Mouse (Mus musculus) G1E (cell line): ENCODE data around the gene Dhx8. TPM values are rescaled to one million over a fixed set of nuclear protein-coding genes. Genes with fewer than 3 reads are reported as not detected.

Experiments
- ATAC-seq: 2 replicates; pipeline ENCODE4 v1.8.0; 2016; ENCODE audit warnings: mild to moderate bottlenecking; ENCODE audit not compliant: insufficient number of reproducible peaks, poor library complexity, low FRiP score, severe bottlenecking; ENCODE audit errors: extremely low read depth
- DNase-seq: peaks from one replicate; pipeline ENCODE4 v3.0.0; 2012; ENCODE audit warnings: low spot score
- H3K27me3 ChIP-seq: 2 replicates; pipeline ENCODE4 v1.6.1; 2012; ENCODE audit warnings: mild to moderate bottlenecking, low read length, inconsistent platforms; ENCODE audit not compliant: insufficient read depth
- H3K36me3 ChIP-seq: replicated peaks from 2 replicates; pipeline ENCODE3; 2012; ENCODE audit warnings: mild to moderate bottlenecking, inconsistent platforms
- H3K4me1 ChIP-seq: 2 replicates; pipeline ENCODE4 v1.6.1; 2012; ENCODE audit warnings: low read depth, low read length, inconsistent platforms, mixed read lengths; ENCODE audit not compliant: insufficient read depth
- H3K4me3 ChIP-seq: 2 replicates; pipeline ENCODE4 v1.5.1; 2012; ENCODE audit warnings: low read depth, mild to moderate bottlenecking, inconsistent platforms, low read length, moderate library complexity, mixed read lengths
- H3K9me3 ChIP-seq: replicated peaks from 2 replicates; pipeline ENCODE4 v1.6.1; 2012; ENCODE audit warnings: inconsistent platforms
- CTCF ChIP-seq: IDR thresholded peaks from 2 replicates; pipeline ENCODE4 v1.5.1; 2012; ENCODE audit warnings: low read depth, low read length, inconsistent platforms, mixed read lengths
- GATA1 ChIP-seq: IDR thresholded peaks from 2 replicates; pipeline ENCODE4 v1.6.1; 2012; ENCODE audit warnings: borderline replicate concordance, low read length, inconsistent platforms, mixed read lengths
- GATA2 ChIP-seq: IDR thresholded peaks from 2 replicates; pipeline ENCODE4 v1.6.1; 2012; ENCODE audit warnings: low read depth, low read length, inconsistent platforms, borderline replicate concordance
- POLR2AphosphoS5 ChIP-seq: IDR thresholded peaks from 2 replicates; pipeline ENCODE4 v1.6.1; 2012; ENCODE audit warnings: low read depth, low read length, inconsistent platforms; ENCODE audit not compliant: insufficient replicate concordance
- TAL1 ChIP-seq: conservative IDR thresholded peaks from 2 replicates; pipeline ENCODE4 v1.6.1; 2012; ENCODE audit warnings: low read depth, low read length, inconsistent platforms, mixed read lengths
- polyA plus RNA-seq: library from polyadenylated mRNA; stranded (reverse); fragments of >175 nt; gene quantifications from 2 replicates; pipeline ENCODE4 v1.2.3, GENCODE M21; 2012
- total RNA-seq, 2 experiments: library from RNA; stranded (forward) in 1 of 2; stranded (reverse) in 1 of 2; fragments of 200-1000 nt in 1 of 2; fragments of >200 nt in 1 of 2; fragmentation: Nextera tagmentation in 1 of 2; gene quantifications; 2 replicates each; pipeline ENCODE4 v1.2.3; 2014 to 2017

The Dhx8 gene
- total and polyA plus RNA-seq, 3 experiments: 14.8 to 46.2 (median 30.9) TPM

DNA sequence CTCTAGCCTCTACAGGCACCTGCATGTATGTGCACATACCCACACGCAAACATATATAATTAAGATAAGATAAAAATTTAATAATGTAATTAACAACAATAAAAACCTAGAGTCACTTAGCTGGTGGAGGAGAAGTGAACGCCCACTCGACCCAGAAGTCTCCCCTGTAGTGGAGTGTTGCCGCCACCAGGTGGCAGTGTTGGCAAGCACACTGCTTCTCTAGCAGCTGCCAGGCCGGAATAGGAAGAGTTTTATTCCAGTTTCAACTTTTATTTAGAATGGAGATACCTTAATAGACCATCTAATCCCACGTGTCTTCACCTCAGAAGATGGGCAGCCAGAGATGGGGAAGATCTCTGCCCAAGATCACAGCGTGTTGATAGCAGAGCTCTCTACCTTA lies 80.5 kb downstream of the Dhx8 start:
- H3K4me3 ChIP-seq: no peak overlapping the region
- no peaks in the 10 kb centered on the region for H3K9me3 ChIP-seq
- H3K27me3 ChIP-seq: peaks cover 12% of the 10 kb centered on the region
- TF ChIP-seq TAL1 (no peak), GATA2 (no peak), POLR2AphosphoS5 (no peak), GATA1 (no peak), CTCF (peak; percentile 69)
- H3K36me3 ChIP-seq: no peaks in the 10 kb centered on the region
- no peaks in the 10 kb centered on the region for H3K4me1 ChIP-seq
- DNase-seq (peak; percentile 72), ATAC-seq (no peak)

DNA sequence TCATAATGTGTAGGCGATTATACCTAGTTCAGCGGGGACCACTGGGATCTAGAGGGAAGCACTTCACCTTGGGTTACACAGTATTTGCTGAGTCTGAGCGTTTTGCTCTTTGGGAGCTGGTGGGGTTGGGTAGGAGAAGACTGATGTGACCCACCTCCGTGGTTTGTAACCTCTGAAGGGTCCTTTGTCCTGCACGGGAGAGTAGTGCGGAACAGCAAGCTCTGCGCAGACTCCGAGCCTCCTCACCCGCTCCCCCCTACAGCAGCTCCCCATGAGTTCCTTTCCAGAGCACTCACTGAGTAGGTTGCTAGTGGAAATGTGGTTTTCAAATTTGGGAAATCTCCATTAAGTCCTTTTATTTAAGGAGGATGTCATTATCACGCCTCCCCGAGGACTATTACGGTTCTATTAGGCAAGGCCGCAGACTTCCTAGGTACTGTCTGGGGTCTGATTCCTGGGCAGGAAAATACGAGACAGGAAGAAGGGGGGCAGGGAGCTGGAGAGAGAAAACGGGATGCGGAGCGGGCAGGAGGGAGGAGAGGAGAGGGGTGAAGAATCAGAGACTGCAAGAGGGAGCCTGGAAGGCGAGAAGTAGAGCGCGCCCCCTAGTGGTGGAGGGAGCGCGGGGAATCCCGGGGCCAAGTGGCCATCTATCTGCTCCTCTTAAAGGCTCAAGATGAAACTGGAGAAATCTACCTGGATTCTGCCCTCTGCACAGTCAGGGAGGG lies 81.8 kb downstream of the Dhx8 start:
- no peak for TF ChIP-seq GATA2
- TF ChIP-seq TAL1: no peak
- peak; percentile 79 for TF ChIP-seq CTCF
- TF ChIP-seq GATA1: no peak
- Histone ChIP-seq H3K36me3 (no peaks in the 10 kb centered on the region), H3K4me3 (no peak overlapping the region), H3K27me3 (peaks cover 10% of the 10 kb centered on the region), H3K9me3 (no peaks in the 10 kb centered on the region), H3K4me1 (no peaks in the 10 kb centered on the region)
- ATAC-seq (no peak), DNase-seq (peak; percentile 59)

DNA sequence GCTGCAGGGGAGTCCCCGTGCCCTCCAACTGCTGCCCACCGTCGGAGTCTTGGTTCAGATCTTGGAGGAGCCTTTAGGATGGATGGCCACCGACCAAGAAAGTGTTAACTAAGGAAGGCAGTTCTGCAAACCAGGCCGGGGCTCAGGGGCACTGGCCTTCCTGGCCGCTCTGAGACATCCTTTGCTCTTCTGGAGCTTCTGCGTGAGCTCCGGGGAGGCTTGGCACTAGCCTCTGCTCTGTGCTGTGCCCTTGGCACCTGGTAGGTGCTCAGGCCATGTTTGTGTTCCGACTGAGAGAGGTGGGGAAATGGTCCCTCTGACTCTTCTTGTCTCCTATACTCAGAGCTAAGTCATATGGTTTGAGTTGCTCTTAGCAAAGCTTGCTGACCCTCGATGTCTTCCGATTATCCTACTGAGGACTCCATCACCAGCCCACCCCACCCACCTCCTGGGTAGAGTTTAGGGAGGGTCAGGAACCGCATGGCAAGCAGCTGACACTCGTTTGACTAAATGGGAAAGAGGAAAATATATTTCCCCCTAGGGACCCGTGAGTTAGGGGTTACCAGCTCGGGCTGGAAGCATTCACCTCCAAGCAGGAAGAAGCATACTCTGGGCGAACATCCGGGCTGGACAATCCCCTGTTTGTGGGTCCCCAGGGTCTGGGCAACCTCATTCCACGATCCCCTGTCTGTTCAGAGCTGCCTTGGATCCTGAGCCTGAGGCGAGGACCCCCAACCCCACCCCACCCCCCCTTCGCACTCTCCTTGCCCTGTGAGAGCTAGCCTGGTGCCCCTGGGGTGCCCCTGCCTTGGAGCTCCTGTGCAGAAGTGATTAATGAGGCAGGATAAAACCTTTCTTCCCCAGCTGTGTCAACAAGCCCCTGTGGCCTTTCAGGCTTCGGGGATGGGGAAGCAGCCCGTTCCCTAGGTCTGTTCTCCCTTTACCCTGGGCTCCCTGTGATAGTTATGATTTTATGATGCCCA lies 82.7 kb downstream of the Dhx8 start:
- Histone ChIP-seq H3K4me3 (no peak overlapping the region), H3K27me3 (peaks cover 7% of the 10 kb centered on the region), H3K4me1 (no peaks in the 10 kb centered on the region), H3K9me3 (no peaks in the 10 kb centered on the region), H3K36me3 (no peaks in the 10 kb centered on the region)
- TF ChIP-seq TAL1 (no peak), CTCF (no peak), GATA1 (no peak), GATA2 (no peak), POLR2AphosphoS5 (no peak)
- DNase-seq (no peak), ATAC-seq (no peak)

Other genes with a start within 250 kb of the Dhx8 start
- 69.3 and 175 TPM in 2 replicates for gene Brca1, start 181.0 kb upstream of the Dhx8 start, total RNA-seq (2014; fragmentation: Nextera tagmentation)
- gene Brca1, start 181.0 kb upstream of the Dhx8 start, total RNA-seq (2017): 67.5 and 71.0 TPM in 2 replicates
- gene Brca1, start 181.0 kb upstream of the Dhx8 start, polyA plus RNA-seq: 16.7 and 35.0 TPM in 2 replicates
- 102 and 109 TPM in 2 replicates for gene Nbr1, start 180.8 kb upstream of the Dhx8 start, total RNA-seq (2014; fragmentation: Nextera tagmentation)
- 97.6 and 99.4 TPM in 2 replicates for gene Nbr1, start 180.8 kb upstream of the Dhx8 start, total RNA-seq (2017)
- 43.8 and 45.6 TPM in 2 replicates for gene Nbr1, start 180.8 kb upstream of the Dhx8 start, polyA plus RNA-seq
- 3.4 and 7.8 TPM in 2 replicates for gene Tmem106a, start 150.7 kb upstream of the Dhx8 start, total RNA-seq (2014; fragmentation: Nextera tagmentation)
- 1.6 and 2.9 TPM in 2 replicates for gene Tmem106a, start 150.7 kb upstream of the Dhx8 start, total RNA-seq (2017)
- gene Tmem106a, start 150.7 kb upstream of the Dhx8 start, polyA plus RNA-seq: 1.00 and 1.0 TPM in 2 replicates
- gene Gm11634, start 133.7 kb upstream of the Dhx8 start, total RNA-seq (2014; fragmentation: Nextera tagmentation): not detected in 2 replicates
- not detected in 2 replicates for gene Gm11634, start 133.7 kb upstream of the Dhx8 start, total RNA-seq (2017)
- gene Gm11634, start 133.7 kb upstream of the Dhx8 start, polyA plus RNA-seq: not detected in 2 replicates
- 15.4 and 23.8 TPM in 2 replicates for gene Rdm1, start 105.7 kb upstream of the Dhx8 start, total RNA-seq (2014; fragmentation: Nextera tagmentation)
- gene Rdm1, start 105.7 kb upstream of the Dhx8 start, total RNA-seq (2017): 10.8 and 13.8 TPM in 2 replicates
- 3.0 and 3.8 TPM in 2 replicates for gene Rdm1, start 105.7 kb upstream of the Dhx8 start, polyA plus RNA-seq
- gene Arl4d, start 67.4 kb upstream of the Dhx8 start, total RNA-seq (2014; fragmentation: Nextera tagmentation): 3.5 and 6.8 TPM in 2 replicates
- 2.2 TPM in 2 replicates for gene Arl4d, start 67.4 kb upstream of the Dhx8 start, total RNA-seq (2017)
- 5.2 TPM in 2 replicates for gene Arl4d, start 67.4 kb upstream of the Dhx8 start, polyA plus RNA-seq
- gene Etv4, start 52.5 kb downstream of the Dhx8 start, total RNA-seq (2014; fragmentation: Nextera tagmentation): not detected in 2 replicates
- gene Etv4, start 52.5 kb downstream of the Dhx8 start, total RNA-seq (2017): 0.35 and 1.9 TPM in 2 replicates
- gene Etv4, start 52.5 kb downstream of the Dhx8 start, polyA plus RNA-seq: 1.6 and 1.9 TPM in 2 replicates
- gene Meox1, start 161.5 kb downstream of the Dhx8 start, total RNA-seq (2014; fragmentation: Nextera tagmentation): not detected in 2 replicates
- not detected in 2 replicates for gene Meox1, start 161.5 kb downstream of the Dhx8 start, total RNA-seq (2017)
- gene Meox1, start 161.5 kb downstream of the Dhx8 start, polyA plus RNA-seq: not detected in 2 replicates
- gene Sost, start 234.1 kb downstream of the Dhx8 start, total RNA-seq (2014; fragmentation: Nextera tagmentation): not detected in 2 replicates
- gene Sost, start 234.1 kb downstream of the Dhx8 start, total RNA-seq (2017): 0.06 TPM in 1 of 2 replicates, not detected in the other
- gene Sost, start 234.1 kb downstream of the Dhx8 start, polyA plus RNA-seq: not detected in 2 replicates